Mouse (Mus musculus) lung, postnatal 0 days (tissue): ENCODE results near the gene Ptpn14.

ENCODE experiments used
- CTCF ChIP-seq: IDR thresholded peaks from 2 replicates; pipeline ENCODE4 v1.5.1; 2016; ENCODE audit warnings: antibody characterized with exemption, mild to moderate bottlenecking
- EP300 ChIP-seq: IDR thresholded peaks from 2 replicates; pipeline ENCODE4 v1.6.1; 2016; ENCODE audit warnings: antibody characterized with exemption, mild to moderate bottlenecking, control low read depth

GRCm38 (mm10) chr1:189791534-189792217, 63.6 kb downstream of the Ptpn14 start:
- TF ChIP-seq EP300 = no peak
- no peak for TF ChIP-seq CTCF
